Mouse (Mus musculus): Measurements from ENCODE around the gene Tedc1. TPM values are rescaled to one million over a fixed set of nuclear protein-coding genes. Genes with fewer than 3 reads are reported as not detected.
"Not testable (repeated sequence)": the region's sequence is repeated elsewhere in the genome, so short reads cannot be mapped to it uniquely, and the experiment has no call there.

Tedc1 gene
- polyA plus RNA-seq, 1 experiment from 2014 or later = 28.1 TPM

DNA sequence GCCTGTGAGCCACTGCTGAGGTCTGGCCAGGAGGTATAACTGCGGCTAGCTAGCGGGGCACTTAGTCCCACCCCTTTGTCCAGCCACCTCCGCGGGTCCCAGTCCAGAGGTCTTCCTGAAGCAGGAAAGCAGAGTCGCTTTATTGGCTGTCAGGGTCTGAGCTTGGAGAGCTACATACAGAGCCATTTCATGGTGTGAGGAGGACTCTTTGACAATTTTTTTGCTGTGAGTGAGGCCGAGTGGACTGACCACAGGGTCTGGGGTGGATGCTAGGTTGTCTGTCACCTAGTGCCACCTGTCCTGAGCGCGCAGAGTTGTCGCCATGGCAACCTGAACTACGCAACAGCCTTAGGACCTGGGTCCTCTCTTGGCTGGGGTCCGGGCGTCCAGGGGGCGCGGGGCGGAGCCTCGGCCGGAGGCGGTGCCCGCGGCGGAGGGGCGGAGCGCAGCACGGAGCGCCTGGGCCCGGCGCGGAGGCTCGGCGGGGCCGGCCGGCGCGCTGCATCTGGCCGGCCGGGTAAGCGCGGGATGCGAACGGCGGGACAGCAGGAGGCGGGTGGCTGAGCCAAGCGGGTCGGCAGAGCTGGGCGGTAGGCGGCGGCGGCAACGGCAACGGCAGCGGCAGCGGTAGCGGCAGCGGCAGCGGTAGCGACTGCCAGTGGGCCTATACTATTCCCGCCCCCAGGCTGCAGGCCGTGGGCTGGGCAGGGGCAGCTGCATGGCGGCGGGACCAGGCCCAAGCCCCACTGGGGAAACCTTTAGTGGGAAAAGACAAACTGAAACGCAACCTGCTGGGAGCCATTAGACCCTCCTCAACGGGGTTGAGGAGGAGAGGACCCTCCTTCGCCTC, 29.4 kb downstream of the Tedc1 start, which contains the start of gene Tmem121:
TSS of gene Tmem121 (plus strand) at position 489 of the 850 bp plus-strand sequence.
- H3K36me3 ChIP-seq (ENCODE audit: control insufficient read depth, insufficient read depth) = no peaks in the 10 kb centered on the region
- H3K9ac ChIP-seq (ENCODE audit: low read length) = peak within 1 kb of the TSS; percentile 73
- H3K9me3 ChIP-seq (replicated peaks; ENCODE audit: control insufficient read depth, low read length) = no peaks in the 10 kb centered on the region; the same call in 1 of the 2 replicates
- H3K4me2 ChIP-seq (ENCODE audit: low read depth, low read length) = peak within 1 kb of the TSS; percentile 90
- 1% methylated on average over 63 of the region's 63 CpGs for WGBS
- ATAC-seq (replicated peaks; ENCODE audit: extremely low read depth, insufficient read depth, low FRiP score) = no peak
- H3K4me1 ChIP-seq (ENCODE audit: control insufficient read depth, insufficient read depth, low read length) = peaks cover 17% of the 10 kb centered on the region
- peaks cover 36% of the 10 kb centered on the region for H3K27me3 ChIP-seq (ENCODE audit: control insufficient read depth, insufficient read depth, low read length)
- H3K27ac ChIP-seq (ENCODE audit: low read length) = no peak within 1 kb of the TSS
- peak within 1 kb of the TSS; percentile 68 for H3K4me3 ChIP-seq (ENCODE audit: low read length)

DNA sequence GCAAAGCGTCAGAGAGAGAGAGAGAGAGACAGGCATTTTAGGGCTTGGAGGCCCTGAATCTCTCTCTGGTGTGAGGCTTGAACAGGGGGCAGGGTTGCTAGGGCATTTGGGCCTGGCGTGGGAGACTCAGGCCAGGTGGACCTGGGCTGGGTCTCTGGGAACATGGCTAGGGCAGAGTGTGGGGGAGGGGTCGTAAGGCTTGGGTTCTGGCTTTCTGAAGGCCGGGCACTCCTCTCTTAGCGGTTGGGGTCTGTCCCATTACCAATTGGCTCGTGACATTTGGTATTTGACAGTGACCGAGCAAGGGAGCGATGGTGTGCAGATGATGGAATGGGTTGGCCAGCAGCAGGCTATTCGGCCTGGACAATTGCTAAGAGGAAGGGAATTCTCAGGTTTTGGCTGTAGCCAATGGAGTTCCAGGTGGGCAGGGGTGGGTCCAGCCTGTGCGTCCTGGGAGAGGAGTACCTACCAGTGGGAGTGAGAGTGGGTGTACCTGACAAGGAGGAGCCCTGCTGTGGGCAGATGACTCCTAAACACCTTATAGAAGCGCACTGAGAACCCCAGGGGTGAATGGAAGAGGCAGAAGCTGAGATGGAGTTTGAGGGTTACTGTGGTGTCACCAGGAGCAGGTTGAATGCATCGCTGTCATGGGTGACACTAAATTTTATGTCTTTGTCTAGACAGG, 30.2 kb downstream of the Tedc1 start:
- peak overlapping the region; percentile 73 for H3K9ac ChIP-seq (ENCODE audit: low read length)
- 44% methylated on average over 12 of the region's 12 CpGs for WGBS
- H3K4me1 ChIP-seq (ENCODE audit: control insufficient read depth, insufficient read depth, low read length) = peaks cover 17% of the 10 kb centered on the region
- peak overlapping the region; percentile 90 for H3K4me2 ChIP-seq (ENCODE audit: low read depth, low read length)
- no peaks in the 10 kb centered on the region for H3K36me3 ChIP-seq (ENCODE audit: control insufficient read depth, insufficient read depth)
- no peak for ATAC-seq (replicated peaks; ENCODE audit: extremely low read depth, insufficient read depth, low FRiP score)
- no peaks in the 10 kb centered on the region; the same call in 1 of the 2 replicates for H3K9me3 ChIP-seq (replicated peaks; ENCODE audit: control insufficient read depth, low read length)
- peak overlapping the region; percentile 68 for H3K4me3 ChIP-seq (ENCODE audit: low read length)
- H3K27ac ChIP-seq (ENCODE audit: low read length) = no peak overlapping the region
- H3K27me3 ChIP-seq (ENCODE audit: control insufficient read depth, insufficient read depth, low read length) = peaks cover 36% of the 10 kb centered on the region

DNA sequence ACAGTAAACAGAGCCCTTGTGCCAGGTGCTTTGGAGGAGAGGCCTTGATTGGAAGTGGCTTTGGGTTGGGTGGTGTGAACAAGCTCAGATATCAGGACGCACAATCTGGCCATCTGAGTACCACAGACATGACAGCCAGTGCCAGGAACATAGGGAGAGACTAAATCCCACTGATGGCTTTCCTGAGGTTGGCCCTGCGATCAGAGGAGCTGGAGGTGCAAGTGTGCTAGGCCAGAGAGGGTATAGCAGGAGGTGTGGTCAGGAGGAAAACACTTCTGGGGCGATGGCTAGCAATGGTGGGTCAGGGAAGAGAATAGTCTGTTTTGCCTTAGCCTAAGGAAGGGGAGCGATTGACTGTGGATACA, 30.8 kb downstream of the Tedc1 start:
- ATAC-seq (replicated peaks; ENCODE audit: extremely low read depth, insufficient read depth, low FRiP score) = no peak
- peak overlapping the region; percentile 48; the same call in 1 of the 2 replicates for H3K9ac ChIP-seq (ENCODE audit: low read length)
- no peaks in the 10 kb centered on the region for H3K36me3 ChIP-seq (ENCODE audit: control insufficient read depth, insufficient read depth)
- peak overlapping the region; percentile 83 for H3K4me2 ChIP-seq (ENCODE audit: low read depth, low read length)
- H3K4me1 ChIP-seq (ENCODE audit: control insufficient read depth, insufficient read depth, low read length) = peaks cover 17% of the 10 kb centered on the region
- H3K4me3 ChIP-seq (ENCODE audit: low read length) = peak overlapping the region; percentile 50
- 48% methylated on average over 4 of the region's 4 CpGs for whole genome bisulfite sequencing
- H3K9me3 ChIP-seq (replicated peaks; ENCODE audit: control insufficient read depth, low read length) = no peaks in the 10 kb centered on the region; the same call in 1 of the 2 replicates
- peaks cover 36% of the 10 kb centered on the region for H3K27me3 ChIP-seq (ENCODE audit: control insufficient read depth, insufficient read depth, low read length)
- H3K27ac ChIP-seq (ENCODE audit: low read length) = no peak overlapping the region

DNA sequence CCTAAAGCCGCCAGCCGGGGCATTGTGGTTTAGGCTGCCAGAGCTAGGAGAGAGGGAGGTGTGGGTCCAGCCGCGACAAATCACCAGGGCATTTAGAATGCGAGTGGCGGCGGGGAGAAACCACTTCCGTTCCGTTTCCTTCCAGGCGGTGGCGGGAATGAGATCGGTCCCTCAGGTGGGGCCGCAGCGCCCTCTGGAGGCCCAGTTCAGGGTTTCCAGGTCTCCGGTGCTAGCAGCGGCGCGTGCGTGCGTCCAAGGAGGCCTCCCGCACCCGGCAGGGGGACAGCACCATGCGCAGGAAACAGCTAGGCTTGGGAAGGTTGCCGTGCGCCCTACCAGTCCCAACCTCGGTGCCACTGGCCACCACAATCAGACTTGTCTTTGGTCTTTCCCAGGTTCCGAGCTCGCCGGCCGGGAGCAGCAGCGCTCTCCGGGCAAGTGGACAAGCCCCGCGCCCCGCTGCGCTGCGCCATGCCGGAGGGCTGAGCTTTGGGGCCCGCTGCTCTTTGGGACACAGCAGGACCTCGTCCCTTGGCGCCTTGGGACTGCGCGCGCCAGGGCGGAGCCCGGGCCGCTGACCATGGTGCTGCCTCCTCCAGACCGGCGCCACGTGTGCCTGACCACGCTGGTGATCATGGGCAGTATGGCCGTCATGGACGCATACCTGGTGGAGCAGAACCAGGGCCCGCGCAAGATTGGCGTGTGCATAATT, 31.5 kb downstream of the Tedc1 start:
- Histone ChIP-seq H3K4me1 (ENCODE audit: control insufficient read depth, insufficient read depth, low read length) (peaks cover 17% of the 10 kb centered on the region), H3K9ac (ENCODE audit: low read length) (peak overlapping the region; percentile 48; the same call in 1 of the 2 replicates), H3K36me3 (ENCODE audit: control insufficient read depth, insufficient read depth) (no peaks in the 10 kb centered on the region), H3K27me3 (ENCODE audit: control insufficient read depth, insufficient read depth, low read length) (peaks cover 36% of the 10 kb centered on the region), H3K9me3 (replicated peaks; ENCODE audit: control insufficient read depth, low read length) (no peaks in the 10 kb centered on the region; the same call in 1 of the 2 replicates), H3K27ac (ENCODE audit: low read length) (no peak overlapping the region), H3K4me3 (ENCODE audit: low read length) (peak overlapping the region; percentile 50), H3K4me2 (ENCODE audit: low read depth, low read length) (peak overlapping the region; percentile 83)
- WGBS = 3% methylated on average over 56 of the region's 56 CpGs
- ATAC-seq (replicated peaks; ENCODE audit: extremely low read depth, insufficient read depth, low FRiP score) = peak; percentile 51; the same call in 1 of the 2 replicates

DNA sequence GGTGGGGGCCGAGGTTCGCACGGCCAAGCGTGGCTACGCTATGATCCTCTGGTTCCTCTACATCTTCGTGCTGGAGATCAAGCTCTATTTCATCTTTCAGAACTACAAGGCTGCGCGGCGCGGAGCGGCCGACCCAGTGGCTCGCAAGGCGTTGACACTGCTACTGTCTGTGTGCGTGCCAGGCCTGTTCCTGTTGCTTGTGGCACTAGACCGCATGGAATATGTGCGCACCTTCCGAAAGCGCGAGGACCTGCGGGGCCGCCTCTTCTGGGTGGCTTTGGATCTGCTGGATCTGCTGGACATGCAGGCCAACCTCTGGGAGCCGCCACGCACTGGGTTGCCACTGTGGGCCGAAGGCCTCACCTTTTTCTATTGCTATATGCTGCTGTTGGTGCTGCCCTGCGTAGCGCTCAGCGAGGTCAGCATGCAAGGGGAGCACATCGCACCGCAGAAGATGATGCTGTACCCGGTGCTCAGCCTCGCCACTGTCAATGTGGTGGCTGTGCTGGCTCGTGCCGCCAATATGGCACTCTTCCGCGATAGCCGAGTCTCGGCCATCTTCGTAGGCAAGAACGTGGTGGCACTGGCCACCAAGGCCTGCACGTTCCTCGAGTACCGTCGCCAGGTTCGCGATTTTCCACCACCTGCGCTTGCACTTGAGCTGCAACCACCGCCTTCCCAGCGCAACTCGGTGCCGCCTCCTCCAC, 32.3 kb downstream of the Tedc1 start:
- Histone ChIP-seq H3K27ac (ENCODE audit: low read length) (no peak overlapping the region), H3K27me3 (ENCODE audit: control insufficient read depth, insufficient read depth, low read length) (peaks cover 36% of the 10 kb centered on the region), H3K4me3 (ENCODE audit: low read length) (peak overlapping the region; percentile 50; the same call in 1 of the 2 replicates), H3K4me2 (ENCODE audit: low read depth, low read length) (peak overlapping the region; percentile 83), H3K4me1 (ENCODE audit: control insufficient read depth, insufficient read depth, low read length) (peaks cover 17% of the 10 kb centered on the region), H3K9ac (ENCODE audit: low read length) (no peak overlapping the region), H3K9me3 (replicated peaks; ENCODE audit: control insufficient read depth, low read length) (no peaks in the 10 kb centered on the region; the same call in 1 of the 2 replicates), H3K36me3 (ENCODE audit: control insufficient read depth, insufficient read depth) (no peaks in the 10 kb centered on the region)
- ATAC-seq (replicated peaks; ENCODE audit: extremely low read depth, insufficient read depth, low FRiP score) = no peak
- WGBS = 78% methylated on average over 51 of the region's 51 CpGs

DNA sequence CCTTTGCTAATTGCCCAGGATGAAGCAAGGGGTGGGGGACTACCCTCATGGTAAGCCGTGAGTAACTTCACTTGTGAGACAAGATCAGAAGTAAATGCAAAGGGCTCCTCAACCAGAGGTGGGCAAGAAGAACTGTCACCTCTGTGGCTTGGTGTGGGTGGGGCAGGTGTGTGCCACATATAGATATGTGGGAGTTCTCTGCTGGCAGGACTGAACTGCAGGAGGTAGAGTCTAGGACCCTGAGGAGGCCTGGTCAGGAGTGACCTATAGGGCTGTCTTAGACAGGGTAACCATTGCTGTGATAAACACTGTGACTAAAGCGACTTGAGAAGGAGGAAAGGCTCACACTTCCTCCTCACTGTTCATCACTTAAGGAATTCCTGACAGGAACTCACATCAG, 37.2 kb downstream of the Tedc1 start:
- ATAC-seq (replicated peaks; ENCODE audit: extremely low read depth, insufficient read depth, low FRiP score) = no peak
- H3K4me1 ChIP-seq (ENCODE audit: control insufficient read depth, insufficient read depth, low read length) = no peaks in the 10 kb centered on the region
- WGBS = 42% methylated on average over 2 of the region's 2 CpGs

DNA sequence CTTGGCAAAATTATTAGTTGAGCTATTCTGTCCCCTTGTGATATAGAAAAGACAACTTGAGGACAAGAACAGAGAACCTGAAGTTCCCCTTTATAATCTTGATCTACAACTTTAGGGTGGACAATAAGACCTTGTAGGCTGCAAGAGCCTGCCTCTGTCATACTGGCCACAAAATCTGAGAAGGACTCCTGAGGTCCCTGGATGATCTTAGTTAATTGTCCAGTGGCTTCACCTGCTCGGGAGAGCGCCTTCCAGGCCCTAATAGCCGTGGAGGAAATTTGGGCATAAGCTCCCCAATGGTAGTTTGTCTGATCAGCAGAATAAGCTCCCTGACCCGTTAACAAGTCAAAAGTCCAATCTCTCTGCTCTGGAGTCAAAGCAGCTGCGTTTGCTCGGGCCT, 42.9 kb downstream of the Tedc1 start:
- not testable (repeated sequence) for H3K27ac ChIP-seq (ENCODE audit: low read length); H3K4me1 ChIP-seq (ENCODE audit: control insufficient read depth, insufficient read depth, low read length)

More for the DNA sequence above, 37.2 kb downstream of the Tedc1 start:
- Histone ChIP-seq H3K4me3 (ENCODE audit: low read length) (no peak overlapping the region), H3K27me3 (ENCODE audit: control insufficient read depth, insufficient read depth, low read length) (peaks cover 3% of the 10 kb centered on the region), H3K4me2 (ENCODE audit: low read depth, low read length) (no peak overlapping the region), H3K27ac (ENCODE audit: low read length) (no peak overlapping the region), H3K9me3 (replicated peaks; ENCODE audit: control insufficient read depth, low read length) (no peaks in the 10 kb centered on the region; the same call in none of the 2 replicates), H3K36me3 (ENCODE audit: control insufficient read depth, insufficient read depth) (no peaks in the 10 kb centered on the region), H3K9ac (ENCODE audit: low read length) (no peak overlapping the region)

DNA sequence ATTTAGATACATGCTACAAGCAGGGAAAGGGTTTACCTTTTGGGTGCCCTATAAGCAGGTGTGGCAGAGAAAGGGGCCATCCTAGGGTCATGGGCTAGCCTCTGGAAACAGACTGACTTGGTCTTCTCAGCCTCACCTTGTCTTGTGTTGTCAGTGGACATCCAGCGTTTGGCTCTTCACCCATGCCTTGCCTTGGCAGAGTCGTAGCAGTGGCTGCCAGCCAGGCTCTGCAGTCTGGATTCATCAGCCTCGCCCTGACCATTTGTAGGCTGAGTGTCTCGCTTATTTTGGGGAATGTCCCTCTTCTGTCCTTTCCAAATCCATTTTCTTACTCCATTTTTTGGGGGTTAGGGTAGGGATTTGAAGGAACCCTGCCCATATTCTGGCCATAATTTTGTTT, 45.1 kb downstream of the Tedc1 start:
- no peak for ATAC-seq (replicated peaks; ENCODE audit: extremely low read depth, insufficient read depth, low FRiP score)
- 83% methylated on average over 4 of the region's 4 CpGs for WGBS
- Histone ChIP-seq H3K36me3 (ENCODE audit: control insufficient read depth, insufficient read depth) (no peaks in the 10 kb centered on the region), H3K4me3 (ENCODE audit: low read length) (no peak overlapping the region), H3K27me3 (ENCODE audit: control insufficient read depth, insufficient read depth, low read length) (no peaks in the 10 kb centered on the region), H3K9me3 (replicated peaks; ENCODE audit: control insufficient read depth, low read length) (peaks cover 5% of the 10 kb centered on the region), H3K4me1 (ENCODE audit: control insufficient read depth, insufficient read depth, low read length) (no peaks in the 10 kb centered on the region), H3K9ac (ENCODE audit: low read length) (no peak overlapping the region), H3K27ac (ENCODE audit: low read length) (no peak overlapping the region), H3K4me2 (ENCODE audit: low read depth, low read length) (no peak overlapping the region)

More for the DNA sequence above, 42.9 kb downstream of the Tedc1 start:
- 89% methylated on average over 3 of the region's 6 CpGs for WGBS
- not testable (repeated sequence) for H3K9me3 ChIP-seq (replicated peaks; ENCODE audit: control insufficient read depth, low read length); H3K9ac ChIP-seq (ENCODE audit: low read length); H3K27me3 ChIP-seq (ENCODE audit: control insufficient read depth, insufficient read depth, low read length); H3K4me3 ChIP-seq (ENCODE audit: low read length); ATAC-seq (replicated peaks; ENCODE audit: extremely low read depth, insufficient read depth, low FRiP score); H3K4me2 ChIP-seq (ENCODE audit: low read depth, low read length); H3K36me3 ChIP-seq (ENCODE audit: control insufficient read depth, insufficient read depth)

Measured in heart, embryonic 16.5 days (tissue).